Mouse (Mus musculus): ENCODE results near the gene Fabp7. TPM values are rescaled to one million over a fixed set of nuclear protein-coding genes. Genes with fewer than 3 reads are reported as not detected.

Fabp7 gene
- 2.7 TPM in 2 replicates for polyA plus RNA-seq (2014; fragmentation: Nextera tagmentation; extraction: Ambion mirVana)

- ATAC-seq (ENCODE audit: insufficient number of reproducible peaks, low FRiP score, low TSS enrichment, low read depth): no peak
- no peaks in the 10 kb centered on the region for H3K4me1 ChIP-seq (ENCODE audit: control insufficient read depth, insufficient read depth, low read length)
These were observed at the start of gene Fabp7 for GRCm38 (mm10) chr10:57784876-57785150. Gene Fabp7 (plus strand): TSS chr10:57784881.

GRCm38 (mm10) chr10:57740733-57741132 lies 43.9 kb upstream of the Fabp7 start:
- 84% methylated on average over 4 of the region's 4 CpGs for WGBS
- Histone ChIP-seq H3K4me1 (ENCODE audit: control insufficient read depth, insufficient read depth, low read length) (no peaks in the 10 kb centered on the region), H3K9me3 (ENCODE audit: control insufficient read depth, low read length) (no peaks in the 10 kb centered on the region), H3K36me3 (ENCODE audit: control insufficient read depth, insufficient read depth, low read length) (no peaks in the 10 kb centered on the region), H3K27ac (replicated peaks; ENCODE audit: low read depth, low read length) (no peak overlapping the region), H3K4me3 (ENCODE audit: low read depth, low read length) (no peak overlapping the region), H3K27me3 (ENCODE audit: control insufficient read depth, insufficient read depth, low read length) (no peaks in the 10 kb centered on the region), H3K4me2 (ENCODE audit: low read depth, severe bottlenecking) (no peak overlapping the region), H3K9ac (ENCODE audit: low read length) (no peak overlapping the region)
- ATAC-seq (ENCODE audit: insufficient number of reproducible peaks, low FRiP score, low TSS enrichment, low read depth) (no peak), DNase-seq (ENCODE audit: low spot score) (no peak)

More at GRCm38 (mm10) chr10:57784876-57785150, at the start of gene Fabp7:
- no peak for DNase-seq (ENCODE audit: low spot score)
- Histone ChIP-seq H3K4me3 (ENCODE audit: low read depth, low read length) (no peak within 1 kb of the TSS), H3K36me3 (ENCODE audit: control insufficient read depth, insufficient read depth, low read length) (no peaks in the 10 kb centered on the region), H3K9me3 (ENCODE audit: control insufficient read depth, low read length) (no peaks in the 10 kb centered on the region), H3K4me2 (ENCODE audit: low read depth, severe bottlenecking) (no peak within 1 kb of the TSS), H3K27ac (replicated peaks; ENCODE audit: low read depth, low read length) (no peak within 1 kb of the TSS), H3K27me3 (ENCODE audit: control insufficient read depth, insufficient read depth, low read length) (no peaks in the 10 kb centered on the region), H3K9ac (ENCODE audit: low read length) (no peak within 1 kb of the TSS)
- WGBS: 29% methylated on average over 7 of the region's 7 CpGs

GRCm38 (mm10) chr10:57741351-57741750 lies 43.3 kb upstream of the Fabp7 start:
- 66% methylated on average over 2 of the region's 2 CpGs for WGBS
- Histone ChIP-seq H3K4me1 (ENCODE audit: control insufficient read depth, insufficient read depth, low read length) (no peaks in the 10 kb centered on the region), H3K4me2 (ENCODE audit: low read depth, severe bottlenecking) (no peak overlapping the region), H3K27ac (replicated peaks; ENCODE audit: low read depth, low read length) (no peak overlapping the region), H3K9me3 (ENCODE audit: control insufficient read depth, low read length) (no peaks in the 10 kb centered on the region), H3K9ac (ENCODE audit: low read length) (no peak overlapping the region), H3K4me3 (ENCODE audit: low read depth, low read length) (no peak overlapping the region), H3K27me3 (ENCODE audit: control insufficient read depth, insufficient read depth, low read length) (no peaks in the 10 kb centered on the region), H3K36me3 (ENCODE audit: control insufficient read depth, insufficient read depth, low read length) (no peaks in the 10 kb centered on the region)
- DNase-seq (ENCODE audit: low spot score): no peak
- no peak for ATAC-seq (ENCODE audit: insufficient number of reproducible peaks, low FRiP score, low TSS enrichment, low read depth)

- no peak for ATAC-seq (ENCODE audit: insufficient number of reproducible peaks, low FRiP score, low TSS enrichment, low read depth)
- Histone ChIP-seq H3K4me1 (ENCODE audit: control insufficient read depth, insufficient read depth, low read length) (no peaks in the 10 kb centered on the region), H3K9me3 (ENCODE audit: control insufficient read depth, low read length) (no peaks in the 10 kb centered on the region), H3K36me3 (ENCODE audit: control insufficient read depth, insufficient read depth, low read length) (no peaks in the 10 kb centered on the region), H3K27me3 (ENCODE audit: control insufficient read depth, insufficient read depth, low read length) (no peaks in the 10 kb centered on the region), H3K4me2 (ENCODE audit: low read depth, severe bottlenecking) (no peak overlapping the region), H3K9ac (ENCODE audit: low read length) (no peak overlapping the region), H3K27ac (replicated peaks; ENCODE audit: low read depth, low read length) (no peak overlapping the region), H3K4me3 (ENCODE audit: low read depth, low read length) (no peak overlapping the region)
- DNase-seq (ENCODE audit: low spot score): no peak
- 71% methylated on average over 7 of the region's 7 CpGs for WGBS
These were observed 41.6 kb upstream of the Fabp7 start for GRCm38 (mm10) chr10:57743045-57743444.

- no peak overlapping the region for H3K9ac ChIP-seq (ENCODE audit: low read length)
- DNase-seq (ENCODE audit: low spot score) (peak; percentile 44), ATAC-seq (ENCODE audit: insufficient number of reproducible peaks, low FRiP score, low TSS enrichment, low read depth) (no peak)
- H3K27ac ChIP-seq (replicated peaks; ENCODE audit: low read depth, low read length): no peak overlapping the region
- H3K4me2 ChIP-seq (ENCODE audit: low read depth, severe bottlenecking): no peak overlapping the region
- H3K9me3 ChIP-seq (ENCODE audit: control insufficient read depth, low read length): no peaks in the 10 kb centered on the region
- no peaks in the 10 kb centered on the region for H3K27me3 ChIP-seq (ENCODE audit: control insufficient read depth, insufficient read depth, low read length)
- H3K4me1 ChIP-seq (ENCODE audit: control insufficient read depth, insufficient read depth, low read length): no peaks in the 10 kb centered on the region
- no peaks in the 10 kb centered on the region for H3K36me3 ChIP-seq (ENCODE audit: control insufficient read depth, insufficient read depth, low read length)
- H3K4me3 ChIP-seq (ENCODE audit: low read depth, low read length): no peak overlapping the region
- 10% methylated on average over 6 of the region's 6 CpGs for WGBS
These were observed 41.1 kb upstream of the Fabp7 start for GRCm38 (mm10) chr10:57743606-57744016.

- DNase-seq (ENCODE audit: low spot score) (no peak), ATAC-seq (ENCODE audit: insufficient number of reproducible peaks, low FRiP score, low TSS enrichment, low read depth) (no peak)
- 65% methylated on average over 2 of the region's 2 CpGs for WGBS
- Histone ChIP-seq H3K4me3 (ENCODE audit: low read depth, low read length) (no peak overlapping the region), H3K27me3 (ENCODE audit: control insufficient read depth, insufficient read depth, low read length) (no peaks in the 10 kb centered on the region), H3K36me3 (ENCODE audit: control insufficient read depth, insufficient read depth, low read length) (no peaks in the 10 kb centered on the region), H3K9me3 (ENCODE audit: control insufficient read depth, low read length) (no peaks in the 10 kb centered on the region), H3K27ac (replicated peaks; ENCODE audit: low read depth, low read length) (no peak overlapping the region), H3K4me1 (ENCODE audit: control insufficient read depth, insufficient read depth, low read length) (no peaks in the 10 kb centered on the region), H3K4me2 (ENCODE audit: low read depth, severe bottlenecking) (no peak overlapping the region), H3K9ac (ENCODE audit: low read length) (no peak overlapping the region)
These were observed 40.4 kb upstream of the Fabp7 start for GRCm38 (mm10) chr10:57744128-57744765.

- no peak for DNase-seq (ENCODE audit: low spot score)
- Histone ChIP-seq H3K4me1 (ENCODE audit: control insufficient read depth, insufficient read depth, low read length) (no peaks in the 10 kb centered on the region), H3K36me3 (ENCODE audit: control insufficient read depth, insufficient read depth, low read length) (no peaks in the 10 kb centered on the region), H3K4me2 (ENCODE audit: low read depth, severe bottlenecking) (no peak overlapping the region), H3K9me3 (ENCODE audit: control insufficient read depth, low read length) (no peaks in the 10 kb centered on the region), H3K9ac (ENCODE audit: low read length) (no peak overlapping the region), H3K27ac (replicated peaks; ENCODE audit: low read depth, low read length) (no peak overlapping the region), H3K27me3 (ENCODE audit: control insufficient read depth, insufficient read depth, low read length) (no peaks in the 10 kb centered on the region), H3K4me3 (ENCODE audit: low read depth, low read length) (no peak overlapping the region)
- no peak for ATAC-seq (ENCODE audit: insufficient number of reproducible peaks, low FRiP score, low TSS enrichment, low read depth)
These were observed 39.2 kb upstream of the Fabp7 start for GRCm38 (mm10) chr10:57745452-57745851.

GRCm38 (mm10) chr10:57747127-57747526 lies 37.6 kb upstream of the Fabp7 start:
- Histone ChIP-seq H3K36me3 (ENCODE audit: control insufficient read depth, insufficient read depth, low read length) (no peaks in the 10 kb centered on the region), H3K4me3 (ENCODE audit: low read depth, low read length) (no peak overlapping the region), H3K4me2 (ENCODE audit: low read depth, severe bottlenecking) (no peak overlapping the region), H3K27me3 (ENCODE audit: control insufficient read depth, insufficient read depth, low read length) (no peaks in the 10 kb centered on the region), H3K4me1 (ENCODE audit: control insufficient read depth, insufficient read depth, low read length) (no peaks in the 10 kb centered on the region), H3K9me3 (ENCODE audit: control insufficient read depth, low read length) (no peaks in the 10 kb centered on the region), H3K27ac (replicated peaks; ENCODE audit: low read depth, low read length) (no peak overlapping the region), H3K9ac (ENCODE audit: low read length) (no peak overlapping the region)
- ATAC-seq (ENCODE audit: insufficient number of reproducible peaks, low FRiP score, low TSS enrichment, low read depth) (no peak), DNase-seq (ENCODE audit: low spot score) (no peak)

GRCm38 (mm10) chr10:57753343-57753742 lies 31.3 kb upstream of the Fabp7 start:
- Histone ChIP-seq H3K27ac (replicated peaks; ENCODE audit: low read depth, low read length) (no peak overlapping the region), H3K27me3 (ENCODE audit: control insufficient read depth, insufficient read depth, low read length) (no peaks in the 10 kb centered on the region), H3K9me3 (ENCODE audit: control insufficient read depth, low read length) (no peaks in the 10 kb centered on the region), H3K4me3 (ENCODE audit: low read depth, low read length) (no peak overlapping the region), H3K9ac (ENCODE audit: low read length) (no peak overlapping the region), H3K4me2 (ENCODE audit: low read depth, severe bottlenecking) (no peak overlapping the region), H3K36me3 (ENCODE audit: control insufficient read depth, insufficient read depth, low read length) (no peaks in the 10 kb centered on the region), H3K4me1 (ENCODE audit: control insufficient read depth, insufficient read depth, low read length) (no peaks in the 10 kb centered on the region)
- ATAC-seq (ENCODE audit: insufficient number of reproducible peaks, low FRiP score, low TSS enrichment, low read depth) (no peak), DNase-seq (ENCODE audit: low spot score) (no peak)
- WGBS: 72% methylated on average over 1 of the region's 1 CpGs

All from limb, embryonic 11.5 days (tissue).